Mouse (Mus musculus) cortical plate, adult 2 months (tissue): ENCODE data around the gene Mrpl39.

Source experiments
- CTCF ChIP-seq: fragments of 200-500 bp; IDR thresholded peaks from 2 replicates; pipeline ENCODE4 v1.5.1; 2011; ENCODE audit warnings: mild to moderate bottlenecking, control low read depth, low read length; ENCODE audit not compliant: insufficient read depth; ENCODE audit errors: extremely low read depth
- POLR2A ChIP-seq: fragments of 200-500 bp; IDR thresholded peaks from 2 replicates; pipeline ENCODE4 v1.6.1; 2011; ENCODE audit warnings: mild to moderate bottlenecking, low read length, control low read depth; ENCODE audit not compliant: insufficient read depth; ENCODE audit errors: extremely low read depth

DNA sequence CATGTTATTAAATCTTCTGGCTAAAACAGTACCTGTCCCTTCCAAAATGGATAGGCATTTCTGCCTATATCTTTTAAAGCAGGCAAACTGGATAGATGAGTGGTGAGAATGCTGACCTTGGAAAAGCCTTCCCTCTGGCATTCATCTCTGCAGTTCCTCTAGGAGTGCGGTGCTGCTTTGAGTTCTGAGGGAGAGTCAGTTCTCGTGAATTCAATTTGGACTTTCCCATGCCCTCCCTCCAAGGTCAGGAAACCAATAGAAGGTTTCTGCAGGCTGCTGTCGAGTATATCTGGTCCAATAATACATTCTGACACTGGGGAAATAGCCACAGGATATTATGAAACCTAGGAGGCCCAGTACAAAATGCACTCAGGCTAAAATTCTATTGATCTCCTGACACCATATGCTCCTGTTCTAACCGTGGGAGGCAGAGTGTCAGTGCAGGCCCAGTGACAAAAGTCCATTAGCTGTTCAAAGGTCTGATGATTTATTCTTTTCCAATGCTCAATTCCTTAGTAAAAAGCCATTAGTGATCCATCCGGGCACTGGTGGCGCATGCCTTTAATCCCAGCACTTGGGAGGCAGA is 10.3 kb upstream of the Mrpl39 start:
- TF ChIP-seq POLR2A: no peak
- TF ChIP-seq CTCF: no peak
